Mouse (Mus musculus): Measurements from ENCODE around the gene Calca. TPM values are rescaled to one million over a fixed set of nuclear protein-coding genes. Genes with fewer than 3 reads are reported as not detected.
A peak's percentile ranks its signal among the peaks of the same experiment; 100 is the strongest.

The Calca gene
- polyA plus RNA-seq (2014; fragmentation: Nextera tagmentation; extraction: Ambion mirVana): 0.31 and 1.5 TPM in 2 replicates

GRCm38 (mm10) chr7:114636102-114636501 lies at the start of gene Calca:
Gene Calca (minus strand): TSS chr7:114636357.
- Histone ChIP-seq H3K27me3 (ENCODE audit: control insufficient read depth, insufficient read depth, low read length) (peaks cover 13% of the 10 kb centered on the region), H3K4me1 (ENCODE audit: control insufficient read depth, insufficient read depth, low read length) (no peaks in the 10 kb centered on the region), H3K4me2 (replicated peaks; ENCODE audit: low read depth, low read length) (peak within 1 kb of the TSS; percentile 57), H3K9me3 (ENCODE audit: control insufficient read depth, low read length) (no peaks in the 10 kb centered on the region), H3K9ac (ENCODE audit: low read depth, low read length) (peak within 1 kb of the TSS; percentile 1; the same call in 1 of the 2 replicates), H3K36me3 (ENCODE audit: control insufficient read depth, insufficient read depth, low read length) (no peaks in the 10 kb centered on the region), H3K27ac (ENCODE audit: low read depth, low read length) (no peak within 1 kb of the TSS), H3K4me3 (ENCODE audit: low read length) (peak within 1 kb of the TSS; percentile 34)
- peak; percentile 61 for ATAC-seq (ENCODE audit: low FRiP score, low TSS enrichment)
- under 1% methylated on average over 12 of the region's 12 CpGs for WGBS

- Histone ChIP-seq H3K36me3 (ENCODE audit: control insufficient read depth, insufficient read depth, low read length) (no peaks in the 10 kb centered on the region), H3K27ac (ENCODE audit: low read depth, low read length) (no peak overlapping the region)
- WGBS: 27% methylated on average over 2 of the region's 2 CpGs
These were observed 36.5 kb upstream of the Calca start for GRCm38 (mm10) chr7:114672697-114673096.

GRCm38 (mm10) chr7:114671405-114671804 lies 35.2 kb upstream of the Calca start:
- no peak overlapping the region for H3K9ac ChIP-seq (ENCODE audit: low read depth, low read length)
- no peak overlapping the region for H3K4me2 ChIP-seq (replicated peaks; ENCODE audit: low read depth, low read length)
- H3K4me3 ChIP-seq (ENCODE audit: low read length): no peak overlapping the region
- H3K36me3 ChIP-seq (ENCODE audit: control insufficient read depth, insufficient read depth, low read length): no peaks in the 10 kb centered on the region
- H3K4me1 ChIP-seq (ENCODE audit: control insufficient read depth, insufficient read depth, low read length): no peaks in the 10 kb centered on the region
- H3K27me3 ChIP-seq (ENCODE audit: control insufficient read depth, insufficient read depth, low read length): no peaks in the 10 kb centered on the region
- WGBS: 73% methylated on average over 1 of the region's 1 CpGs
- H3K9me3 ChIP-seq (ENCODE audit: control insufficient read depth, low read length): no peaks in the 10 kb centered on the region
- no peak for ATAC-seq (ENCODE audit: low FRiP score, low TSS enrichment)
- no peak overlapping the region for H3K27ac ChIP-seq (ENCODE audit: low read depth, low read length)

More at GRCm38 (mm10) chr7:114672697-114673096, 36.5 kb upstream of the Calca start:
- Histone ChIP-seq H3K27me3 (ENCODE audit: control insufficient read depth, insufficient read depth, low read length) (no peaks in the 10 kb centered on the region), H3K4me1 (ENCODE audit: control insufficient read depth, insufficient read depth, low read length) (no peaks in the 10 kb centered on the region), H3K9me3 (ENCODE audit: control insufficient read depth, low read length) (no peaks in the 10 kb centered on the region), H3K9ac (ENCODE audit: low read depth, low read length) (no peak overlapping the region), H3K4me3 (ENCODE audit: low read length) (no peak overlapping the region), H3K4me2 (replicated peaks; ENCODE audit: low read depth, low read length) (no peak overlapping the region)
- ATAC-seq (ENCODE audit: low FRiP score, low TSS enrichment): no peak

- Histone ChIP-seq H3K27me3 (ENCODE audit: control insufficient read depth, insufficient read depth, low read length) (no peaks in the 10 kb centered on the region), H3K4me3 (ENCODE audit: low read length) (no peak overlapping the region), H3K36me3 (ENCODE audit: control insufficient read depth, insufficient read depth, low read length) (no peaks in the 10 kb centered on the region), H3K27ac (ENCODE audit: low read depth, low read length) (no peak overlapping the region), H3K4me1 (ENCODE audit: control insufficient read depth, insufficient read depth, low read length) (no peaks in the 10 kb centered on the region), H3K9ac (ENCODE audit: low read depth, low read length) (no peak overlapping the region), H3K9me3 (ENCODE audit: control insufficient read depth, low read length) (no peaks in the 10 kb centered on the region), H3K4me2 (replicated peaks; ENCODE audit: low read depth, low read length) (no peak overlapping the region)
- 50% methylated on average over 3 of the region's 3 CpGs for WGBS
- no peak for ATAC-seq (ENCODE audit: low FRiP score, low TSS enrichment)
These were observed 13.6 kb upstream of the Calca start for GRCm38 (mm10) chr7:114649730-114650129.

GRCm38 (mm10) chr7:114648791-114649190 lies 12.6 kb upstream of the Calca start:
- Histone ChIP-seq H3K4me1 (ENCODE audit: control insufficient read depth, insufficient read depth, low read length) (no peaks in the 10 kb centered on the region), H3K4me3 (ENCODE audit: low read length) (no peak overlapping the region), H3K9me3 (ENCODE audit: control insufficient read depth, low read length) (no peaks in the 10 kb centered on the region), H3K27me3 (ENCODE audit: control insufficient read depth, insufficient read depth, low read length) (no peaks in the 10 kb centered on the region), H3K4me2 (replicated peaks; ENCODE audit: low read depth, low read length) (no peak overlapping the region), H3K27ac (ENCODE audit: low read depth, low read length) (no peak overlapping the region), H3K36me3 (ENCODE audit: control insufficient read depth, insufficient read depth, low read length) (no peaks in the 10 kb centered on the region), H3K9ac (ENCODE audit: low read depth, low read length) (no peak overlapping the region)
- WGBS: 64% methylated on average over 3 of the region's 3 CpGs
- ATAC-seq (ENCODE audit: low FRiP score, low TSS enrichment): no peak

GRCm38 (mm10) chr7:114635569-114636101 lies 522 bp downstream of the Calca start:
- H3K9me3 ChIP-seq (ENCODE audit: control insufficient read depth, low read length): no peaks in the 10 kb centered on the region
- H3K27me3 ChIP-seq (ENCODE audit: control insufficient read depth, insufficient read depth, low read length): peaks cover 13% of the 10 kb centered on the region
- H3K27ac ChIP-seq (ENCODE audit: low read depth, low read length): no peak overlapping the region
- H3K4me2 ChIP-seq (replicated peaks; ENCODE audit: low read depth, low read length): peak overlapping the region; percentile 57
- under 1% methylated on average over 20 of the region's 20 CpGs for WGBS
- H3K4me3 ChIP-seq (ENCODE audit: low read length): peak overlapping the region; percentile 34
- ATAC-seq (ENCODE audit: low FRiP score, low TSS enrichment): peak; percentile 82
- no peaks in the 10 kb centered on the region for H3K36me3 ChIP-seq (ENCODE audit: control insufficient read depth, insufficient read depth, low read length)
- no peaks in the 10 kb centered on the region for H3K4me1 ChIP-seq (ENCODE audit: control insufficient read depth, insufficient read depth, low read length)
- H3K9ac ChIP-seq (ENCODE audit: low read depth, low read length): 0 out of 2 replicates have a peak overlapping the region, but pooled peaks have one; percentile 1

GRCm38 (mm10) chr7:114634386-114634785 lies 1.8 kb downstream of the Calca start:
- Histone ChIP-seq H3K4me2 (replicated peaks; ENCODE audit: low read depth, low read length) (no peak overlapping the region), H3K27me3 (ENCODE audit: control insufficient read depth, insufficient read depth, low read length) (peaks cover 13% of the 10 kb centered on the region), H3K27ac (ENCODE audit: low read depth, low read length) (no peak overlapping the region), H3K9ac (ENCODE audit: low read depth, low read length) (no peak overlapping the region), H3K4me1 (ENCODE audit: control insufficient read depth, insufficient read depth, low read length) (no peaks in the 10 kb centered on the region), H3K36me3 (ENCODE audit: control insufficient read depth, insufficient read depth, low read length) (no peaks in the 10 kb centered on the region), H3K9me3 (ENCODE audit: control insufficient read depth, low read length) (no peaks in the 10 kb centered on the region), H3K4me3 (ENCODE audit: low read length) (no peak overlapping the region)
- 78% methylated on average over 7 of the region's 7 CpGs for WGBS
- ATAC-seq (ENCODE audit: low FRiP score, low TSS enrichment): no peak

- Histone ChIP-seq H3K9ac (ENCODE audit: low read depth, low read length) (no peak overlapping the region), H3K4me3 (ENCODE audit: low read length) (no peak overlapping the region), H3K36me3 (ENCODE audit: control insufficient read depth, insufficient read depth, low read length) (no peaks in the 10 kb centered on the region), H3K4me2 (replicated peaks; ENCODE audit: low read depth, low read length) (no peak overlapping the region), H3K9me3 (ENCODE audit: control insufficient read depth, low read length) (no peaks in the 10 kb centered on the region), H3K27me3 (ENCODE audit: control insufficient read depth, insufficient read depth, low read length) (no peaks in the 10 kb centered on the region), H3K4me1 (ENCODE audit: control insufficient read depth, insufficient read depth, low read length) (no peaks in the 10 kb centered on the region), H3K27ac (ENCODE audit: low read depth, low read length) (no peak overlapping the region)
- 89% methylated on average over 3 of the region's 3 CpGs for WGBS
- ATAC-seq (ENCODE audit: low FRiP score, low TSS enrichment): no peak
These were observed 10.2 kb downstream of the Calca start for GRCm38 (mm10) chr7:114625966-114626365.

GRCm38 (mm10) chr7:114616759-114617158 lies 19.4 kb downstream of the Calca start:
- 88% methylated on average over 6 of the region's 6 CpGs for WGBS
- no peak overlapping the region for H3K4me2 ChIP-seq (replicated peaks; ENCODE audit: low read depth, low read length)

More at GRCm38 (mm10) chr7:114616759-114617158, 19.4 kb downstream of the Calca start:
- no peak overlapping the region for H3K27ac ChIP-seq (ENCODE audit: low read depth, low read length)
- ATAC-seq (ENCODE audit: low FRiP score, low TSS enrichment): no peak
- no peaks in the 10 kb centered on the region for H3K9me3 ChIP-seq (ENCODE audit: control insufficient read depth, low read length)
- no peaks in the 10 kb centered on the region for H3K27me3 ChIP-seq (ENCODE audit: control insufficient read depth, insufficient read depth, low read length)
- no peaks in the 10 kb centered on the region for H3K4me1 ChIP-seq (ENCODE audit: control insufficient read depth, insufficient read depth, low read length)
- no peak overlapping the region for H3K9ac ChIP-seq (ENCODE audit: low read depth, low read length)
- no peaks in the 10 kb centered on the region for H3K36me3 ChIP-seq (ENCODE audit: control insufficient read depth, insufficient read depth, low read length)
- H3K4me3 ChIP-seq (ENCODE audit: low read length): no peak overlapping the region

Data from kidney, embryonic 14.5 days (tissue).